Mouse (Mus musculus): ENCODE results near the gene Dcpp3.
A peak's percentile ranks its signal among the peaks of the same experiment; 100 is the strongest.

DNA sequence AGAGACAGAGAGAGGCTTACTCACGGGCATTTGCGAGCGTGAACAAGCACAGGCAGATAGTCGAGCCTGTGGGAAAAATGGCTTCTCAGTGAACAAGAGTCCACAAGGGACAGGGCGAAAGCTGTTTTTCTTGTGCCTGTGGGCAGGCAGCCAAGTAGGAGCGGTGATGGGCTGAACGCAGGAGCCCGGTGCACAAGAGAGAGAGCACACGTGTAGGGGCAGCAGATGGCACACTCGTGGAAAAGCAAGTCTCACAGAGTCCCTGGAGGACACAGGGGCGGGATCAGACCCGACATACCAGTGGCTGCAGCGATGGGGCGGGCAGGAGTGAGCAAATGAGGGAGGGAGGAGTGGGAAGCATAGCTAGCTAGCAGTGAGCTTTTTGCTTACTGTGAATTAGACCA is 7.8 kb downstream of the Dcpp3 start:
- no peak for TF ChIP-seq TCF12 (IDR thresholded peaks at IDR 0.05; ENCODE audit: low read depth, low read length)
- TF ChIP-seq ELF1 (IDR thresholded peaks at IDR 0.05; ENCODE audit: low read depth, low read length): 0 out of 2 replicates have a peak, but pooled peaks have one; percentile 1
- TF ChIP-seq ZNF384 (IDR thresholded peaks at IDR 0.05; ENCODE audit: low read depth, low read length): no peak
- TF ChIP-seq RCOR1 (conservative IDR thresholded peaks at IDR 0.05; ENCODE audit: low read depth, low read length): no peak
- no peak for TF ChIP-seq CTCF (conservative IDR thresholded peaks at IDR 0.05 in 1 of 2, IDR thresholded peaks at IDR 0.05 in 1 of 2; ENCODE audit: low read depth in 2 of 2, low read length in 2 of 2)
- TF ChIP-seq POLR2A (IDR thresholded peaks at IDR 0.05; ENCODE audit: low read depth, low read length): 0 out of 2 replicates have a peak, but pooled peaks have one; percentile 21
- TF ChIP-seq MEF2A (IDR thresholded peaks at IDR 0.05; ENCODE audit: borderline replicate concordance, low read depth, low read length): no peak
- no peak for TF ChIP-seq ZKSCAN1 (IDR thresholded peaks at IDR 0.05; ENCODE audit: borderline replicate concordance, low read depth, low read length)
- TF ChIP-seq HCFC1 (IDR thresholded peaks at IDR 0.05; ENCODE audit: low read depth, low read length): no peak
- no peak for TF ChIP-seq NRF1 (IDR thresholded peaks at IDR 0.05; ENCODE audit: low read depth, low read length)

Measured in CH12.LX (cell line).